9 mouse cellular contexts compared by ENCODE assay signal in genomic region chr10:50895091-50895790, GRCm38 (mm10). TPM values are rescaled to one million over a fixed set of nuclear protein-coding genes. Genes with fewer than 3 reads are reported as not detected.
A peak's percentile ranks its signal among the peaks of the same experiment; 100 is the strongest.
DNase-seq lines count a peak whose midpoint lies in the region; ATAC-seq and TF ChIP-seq lines count a peak whose summit lies in the region.
"Had no signal": no experiment of that assay in that cellular context is flagged by ENCODE, and none has a peak within 500 bp of the region (broad histone marks: within the 10 kb centered on the region; RNA-seq: fewer than 3 reads in every experiment).

No protein-coding gene starts in this region.

- no peaks in the 10 kb centered on the region for H3K36me3 ChIP-seq in heart, embryonic 14.5 days (ENCODE audit: control insufficient read depth, insufficient read depth, low read length)
- H3K36me3 ChIP-seq in forebrain, embryonic 10.5 days (replicated peaks) = no peaks in the 10 kb centered on the region
- no peaks in the 10 kb centered on the region for H3K36me3 ChIP-seq in kidney, postnatal 0 days (ENCODE audit: insufficient read depth, low read length)
- no peaks in the 10 kb centered on the region for H3K36me3 ChIP-seq in midbrain, postnatal 0 days (ENCODE audit: insufficient read depth, low read length)

- TF ChIP-seq CTCF in kidney, postnatal 0 days (IDR thresholded peaks at IDR 0.05; ENCODE audit: low read depth) = no peak
- no peak for TF ChIP-seq CTCF in midbrain, postnatal 0 days (IDR thresholded peaks at IDR 0.05)

- no peak overlapping the region for H3K9ac ChIP-seq in heart, embryonic 14.5 days (ENCODE audit: low read length)
- peak overlapping the region; percentile 77 for H3K9ac ChIP-seq in kidney, postnatal 0 days (ENCODE audit: low read depth, low read length)
- H3K9ac ChIP-seq in midbrain, postnatal 0 days (replicated peaks; ENCODE audit: low read length, poor library complexity, severe bottlenecking) = no peak overlapping the region

- ATAC-seq in heart, embryonic 14.5 days (ENCODE audit: insufficient number of reproducible peaks, insufficient read depth, low FRiP score, low read depth) = no peak
- ATAC-seq in kidney, postnatal 0 days (replicated peaks; ENCODE audit: low FRiP score, low read depth) = peak; percentile 16
- ATAC-seq in midbrain, postnatal 0 days (ENCODE audit: low FRiP score) = peak; percentile 25

- no peaks in the 10 kb centered on the region for H3K9me3 ChIP-seq in heart, embryonic 14.5 days (ENCODE audit: control insufficient read depth, low read length)
- H3K9me3 ChIP-seq in forebrain, embryonic 10.5 days = no peaks in the 10 kb centered on the region
- no peaks in the 10 kb centered on the region for H3K9me3 ChIP-seq in kidney, postnatal 0 days (replicated peaks; ENCODE audit: low read length)
- no peaks in the 10 kb centered on the region for H3K9me3 ChIP-seq in midbrain, postnatal 0 days (ENCODE audit: low read length)

- no peak for DNase-seq in heart, postnatal 36 days
- peak; percentile 63 for DNase-seq in forebrain, embryonic 10.5 days (ENCODE audit: extremely low spot score, low spot score)
- DNase-seq in kidney, postnatal 0 days (ENCODE audit: low spot score) = peak; percentile 21
- DNase-seq in midbrain, postnatal 0 days (ENCODE audit: low spot score) = no peak
- DNase-seq in gastrocnemius, postnatal 25 days = no peak
- DNase-seq in urinary bladder, postnatal 4 days (ENCODE audit: low spot score in 2 of 2) = no peak
- no peak for DNase-seq in testis, postnatal 14 days (ENCODE audit: low spot score)

- H3K4me2 ChIP-seq in heart, embryonic 14.5 days (ENCODE audit: low read length) = peak overlapping the region; percentile 81
- peak overlapping the region; percentile 68 for H3K4me2 ChIP-seq in kidney, postnatal 0 days (ENCODE audit: low read length)
- H3K4me2 ChIP-seq in midbrain, postnatal 0 days (ENCODE audit: low read depth, low read length, poor library complexity, severe bottlenecking) = peak overlapping the region; percentile 62

- H3K27me3 ChIP-seq in heart, embryonic 14.5 days (ENCODE audit: control insufficient read depth, insufficient read depth, low read length) = peaks cover 98% of the 10 kb centered on the region
- peaks cover 100% of the 10 kb centered on the region for H3K27me3 ChIP-seq in forebrain, embryonic 10.5 days (ENCODE audit: poor library complexity, severe bottlenecking)
- H3K27me3 ChIP-seq in kidney, postnatal 0 days (ENCODE audit: insufficient read depth, low read length) = peaks cover 59% of the 10 kb centered on the region
- peaks cover 77% of the 10 kb centered on the region for H3K27me3 ChIP-seq in midbrain, postnatal 0 days (ENCODE audit: insufficient read depth, low read length)
- H3K27me3 ChIP-seq: CH12.LX had no signal

- H3K27ac ChIP-seq in heart, embryonic 14.5 days (replicated peaks in 1 of 2; ENCODE audit: control insufficient read depth in 1 of 2, insufficient read depth in 1 of 2, low read depth in 2 of 2, low read length in 2 of 2) = no peak overlapping the region
- H3K27ac ChIP-seq in forebrain, embryonic 10.5 days = peak overlapping the region; percentile 17; the same call in 1 of the 2 replicates
- H3K27ac ChIP-seq in kidney, postnatal 0 days = peak overlapping the region; percentile 85
- no peak overlapping the region for H3K27ac ChIP-seq in midbrain, postnatal 0 days (ENCODE audit: low read depth, low read length)

- intact Hi-C loops in heart, postnatal 36 days (cut with DNase I) = loop anchor here (5.0 kb wide), 1 partner anchor 303 kb away; the partner anchor contains the start of gene Ascc3

- 1% methylated on average over 44 of the region's 44 CpGs for WGBS in heart, embryonic 14.5 days
- under 1% methylated on average over 44 of the region's 44 CpGs for WGBS in forebrain, embryonic 10.5 days
- under 1% methylated on average over 44 of the region's 44 CpGs for WGBS in kidney, postnatal 0 days
- WGBS in midbrain, postnatal 0 days = under 1% methylated on average over 44 of the region's 44 CpGs

- H3K4me1 ChIP-seq in heart, embryonic 14.5 days (ENCODE audit: control insufficient read depth in 2 of 2, insufficient read depth in 2 of 2, low read length in 2 of 2) = peaks cover 2 to 10% of the 10 kb centered on the region in 2 experiments; a peak in 3 of 4 replicates
- peaks cover 39% of the 10 kb centered on the region for H3K4me1 ChIP-seq in forebrain, embryonic 10.5 days
- H3K4me1 ChIP-seq in kidney, postnatal 0 days (replicated peaks; ENCODE audit: insufficient read depth, low read length) = 0 out of 2 replicates have a peak, but pooled peaks cover 4% of the 10 kb centered on the region
- 0 out of 2 replicates have a peak, but pooled peaks cover 6% of the 10 kb centered on the region for H3K4me1 ChIP-seq in midbrain, postnatal 0 days (ENCODE audit: insufficient read depth, low read length)

- peak overlapping the region; percentile 35 to 50 for H3K4me3 ChIP-seq in heart, embryonic 14.5 days (ENCODE audit: control insufficient read depth in 1 of 2, insufficient read depth in 1 of 2, low read depth in 1 of 2, low read length in 2 of 2)
- peak overlapping the region; percentile 57 for H3K4me3 ChIP-seq in forebrain, embryonic 10.5 days
- peak overlapping the region; percentile 53 for H3K4me3 ChIP-seq in kidney, postnatal 0 days (replicated peaks; ENCODE audit: low read depth, low read length)
- peak overlapping the region; percentile 36; the same call in 1 of the 2 replicates for H3K4me3 ChIP-seq in midbrain, postnatal 0 days (ENCODE audit: low read depth, low read length)

RNA-seq across cellular contexts. Expression of gene Sim1, which starts 0.7 kb away (rescaled TPM):
- polyA plus RNA-seq in heart, embryonic 14.5 days (2014; fragmentation: Nextera tagmentation; extraction: Ambion mirVana) = not detected in 2 replicates
- total RNA-seq in heart, postnatal 36 days (2021) = not detected
- 0.86 and 1.8 TPM in 2 replicates for polyA plus RNA-seq in forebrain, embryonic 10.5 days (2016; fragmentation: Nextera tagmentation; extraction: Ambion mirVana)
- 9.5 TPM in 2 replicates for polyA plus RNA-seq in kidney, postnatal 0 days (2015; fragmentation: Nextera tagmentation; extraction: Ambion mirVana)
- 1.6 and 2.5 TPM in 2 replicates for total RNA-seq in midbrain, postnatal 0 days (2014; rRNA removed)
- polyA plus RNA-seq in midbrain, postnatal 0 days (2015; fragmentation: Nextera tagmentation; extraction: Ambion mirVana) = 0.96 and 2.1 TPM in 2 replicates
- total RNA-seq in gastrocnemius, postnatal 25 days (2021) = under 1 TPM; 0.18 to 0.64 TPM

Comparison
In these comparisons a context has a peak if more than half of its experiments do, and no peak if none do; other contexts are left out.
1. H3K27ac ChIP-seq: peak in forebrain, embryonic 10.5 days (single experiment) and kidney, postnatal 0 days (single experiment); none in heart, embryonic 14.5 days (0 of 2) and midbrain, postnatal 0 days (single experiment).
2. DNase-seq: peak in forebrain, embryonic 10.5 days (single experiment) and kidney, postnatal 0 days (single experiment); none in heart, postnatal 36 days (0 of 2), midbrain, postnatal 0 days (single experiment), gastrocnemius, postnatal 25 days (single experiment), urinary bladder, postnatal 4 days (0 of 2) and testis, postnatal 14 days (single experiment).
3. Peak in every context shown above with its lines, with median percentiles within 50 percentile points of each other: H3K4me2 ChIP-seq and H3K4me3 ChIP-seq.